Mouse (Mus musculus) layer of hippocampus, adult 9-11 months (tissue): ENCODE results near the gene Gm10197.

Experiments
- DNase-seq: peaks from one replicate; pipeline ENCODE4 v3.0.0; 2022

The Gm10197 gene

DNA sequence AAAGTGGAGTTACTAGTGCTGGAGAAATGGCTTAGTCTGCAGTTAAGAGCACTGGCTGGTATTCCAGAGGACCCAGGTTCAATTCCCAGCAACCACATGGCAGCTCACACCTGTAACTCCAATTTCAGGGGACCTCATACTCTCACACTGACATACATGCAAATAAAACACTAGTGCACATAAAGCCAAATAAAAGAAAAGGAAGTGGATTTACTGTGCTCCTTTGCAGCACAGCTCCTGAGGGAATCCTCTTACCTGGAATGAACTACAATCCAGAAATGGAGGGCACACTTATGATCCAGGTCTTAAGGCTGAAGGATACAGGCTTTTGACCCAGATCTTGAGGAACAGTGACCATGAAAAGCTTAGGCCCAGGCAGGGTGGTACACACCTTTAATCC lies 22.1 kb upstream of the Gm10197 start:
- no peak for DNase-seq

DNA sequence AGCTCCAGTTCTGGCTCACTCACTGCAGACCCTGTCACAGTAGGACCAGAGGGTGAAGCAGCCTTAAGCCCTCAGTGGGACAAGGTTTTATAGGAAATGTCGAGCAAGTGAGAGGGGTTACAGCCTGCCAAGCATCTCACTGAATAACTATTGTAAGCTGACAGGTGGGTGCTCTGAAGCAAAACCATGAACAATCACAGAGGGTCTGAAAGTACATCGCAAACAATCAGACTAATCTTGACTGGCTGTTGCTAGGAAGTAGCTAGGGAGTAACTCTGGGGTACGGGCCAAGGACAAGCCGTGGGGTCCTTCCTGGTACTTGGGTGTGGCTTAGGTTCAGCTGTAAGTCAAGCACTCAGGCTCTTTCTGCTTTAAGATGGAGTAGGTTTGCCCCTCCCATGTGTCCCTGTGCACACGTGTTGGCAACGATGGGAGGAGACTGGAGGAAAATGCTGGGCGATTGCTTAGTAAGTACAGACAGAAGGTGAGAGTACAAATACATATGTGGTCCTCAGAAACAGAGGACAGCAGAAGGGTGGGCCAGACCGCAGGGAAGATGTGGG lies 21.3 kb upstream of the Gm10197 start:
- DNase-seq, result no peak

DNA sequence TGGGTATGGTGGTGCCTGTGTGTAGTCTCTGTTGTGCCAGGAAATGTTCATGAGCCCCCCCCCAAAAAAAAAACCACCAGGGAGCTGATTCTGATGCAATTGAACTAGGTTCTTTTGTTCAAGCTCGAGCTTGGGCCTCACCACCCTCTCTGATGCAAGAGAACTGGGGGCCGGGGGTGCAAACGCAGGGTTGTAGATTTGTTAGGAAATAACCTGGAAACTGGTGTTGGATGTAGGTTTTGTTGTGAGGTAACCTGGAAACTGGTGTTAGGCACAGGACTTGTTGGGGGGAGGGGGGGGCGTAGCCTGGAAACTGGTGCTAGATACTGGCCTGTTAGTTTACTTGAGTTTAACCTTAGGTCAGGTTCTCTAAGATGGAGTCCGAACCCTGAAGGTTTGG lies 20.2 kb upstream of the Gm10197 start:
- DNase-seq, result no peak

DNA sequence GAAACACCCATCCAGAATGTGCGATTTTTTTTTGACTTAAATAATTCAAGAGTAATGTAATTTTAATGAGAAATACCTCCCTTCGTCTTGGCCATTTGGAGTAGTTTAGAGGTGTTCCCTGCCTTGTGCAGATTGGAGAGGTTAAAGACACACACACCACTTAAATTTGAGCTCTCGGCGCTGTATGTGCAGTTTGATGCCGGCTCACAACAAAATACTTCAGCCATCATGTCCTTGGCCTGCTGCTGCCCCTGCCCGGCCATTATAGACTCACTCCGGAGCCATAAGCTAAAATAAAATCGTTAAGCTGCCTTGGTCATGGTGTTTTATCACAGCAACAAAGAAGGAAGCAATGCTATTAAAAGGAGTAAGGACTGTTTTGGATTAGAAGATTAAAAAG lies 19.8 kb upstream of the Gm10197 start:
- DNase-seq, result no peak

DNA sequence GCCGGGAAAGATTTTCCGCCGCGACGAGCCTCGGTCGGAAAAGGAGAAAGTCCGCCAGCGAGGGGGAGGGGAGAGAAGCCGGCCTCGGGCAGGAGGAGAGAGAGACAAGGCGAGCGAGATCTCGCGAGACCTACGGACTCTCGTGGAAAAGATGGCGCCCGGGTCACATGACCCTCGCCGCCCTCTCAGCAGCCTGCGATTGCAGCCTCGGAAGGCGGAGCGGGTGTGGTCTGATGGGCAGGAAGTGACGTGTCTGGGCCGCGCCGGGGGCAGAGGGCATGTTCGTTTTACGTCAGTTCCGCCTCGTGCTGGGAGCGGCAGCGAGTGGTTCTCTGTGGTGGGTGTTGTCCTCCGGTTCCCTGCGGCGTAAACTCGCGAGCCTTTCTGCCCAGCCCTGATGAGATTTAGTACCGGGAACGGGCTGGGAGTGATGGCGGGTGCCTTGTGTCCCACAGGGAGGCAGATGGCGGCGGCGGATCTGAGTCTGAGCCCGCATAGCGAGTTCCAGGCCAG lies 19.0 kb upstream of the Gm10197 start, which contains the start of gene Smndc1:
Smndc1 (minus strand) TSS at position 84 of the 513 bp plus-strand sequence.
- DNase-seq, result peak; percentile 100

DNA sequence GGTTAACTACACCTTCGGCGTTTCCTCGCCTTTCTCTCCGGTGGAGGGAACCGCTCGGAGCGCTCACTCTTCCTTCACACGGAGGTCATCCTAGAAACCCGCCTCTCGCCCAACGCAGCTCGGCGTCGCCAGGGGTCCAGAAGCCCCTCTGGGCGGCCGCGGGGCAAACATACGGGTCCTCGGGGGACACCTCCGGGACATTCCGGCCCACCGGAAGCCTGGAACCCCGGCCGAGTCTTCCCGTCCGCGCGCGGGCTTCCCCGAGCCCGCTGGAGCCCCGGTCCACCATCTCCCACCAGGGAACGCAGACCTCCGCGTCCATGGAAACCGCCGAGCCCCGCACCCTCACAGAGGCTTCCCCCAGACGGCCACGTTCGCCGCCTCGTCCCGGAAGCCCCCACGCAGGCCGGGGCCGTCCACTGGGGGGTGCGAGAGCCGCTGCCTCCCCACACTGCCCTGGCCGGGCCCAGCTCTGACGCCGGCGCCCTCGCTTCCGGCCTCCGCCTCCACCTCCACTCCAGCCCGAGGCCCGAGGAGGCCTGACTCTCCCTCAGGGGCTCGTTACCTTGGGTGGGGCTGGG lies 18.4 kb upstream of the Gm10197 start:
- no peak for DNase-seq

DNA sequence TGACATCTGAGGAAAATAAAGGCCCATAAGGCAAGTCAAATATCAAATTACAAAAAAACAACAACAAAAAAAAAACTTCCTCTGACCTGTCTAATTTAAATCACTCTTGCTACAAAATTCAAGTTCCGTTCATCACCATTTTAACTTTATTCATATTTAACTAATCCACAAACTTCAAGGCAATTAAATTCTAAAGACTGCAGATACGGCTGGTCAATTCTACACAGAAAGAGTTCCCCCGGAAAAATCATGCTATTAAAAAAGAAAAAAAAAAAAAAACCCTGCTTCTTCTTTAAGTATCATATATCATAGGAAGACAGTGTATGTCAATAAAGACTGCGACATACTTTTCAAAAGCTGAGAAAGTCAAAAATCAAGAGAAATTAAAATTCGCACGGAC lies 17.9 kb upstream of the Gm10197 start:
- DNase-seq, result no peak

DNA sequence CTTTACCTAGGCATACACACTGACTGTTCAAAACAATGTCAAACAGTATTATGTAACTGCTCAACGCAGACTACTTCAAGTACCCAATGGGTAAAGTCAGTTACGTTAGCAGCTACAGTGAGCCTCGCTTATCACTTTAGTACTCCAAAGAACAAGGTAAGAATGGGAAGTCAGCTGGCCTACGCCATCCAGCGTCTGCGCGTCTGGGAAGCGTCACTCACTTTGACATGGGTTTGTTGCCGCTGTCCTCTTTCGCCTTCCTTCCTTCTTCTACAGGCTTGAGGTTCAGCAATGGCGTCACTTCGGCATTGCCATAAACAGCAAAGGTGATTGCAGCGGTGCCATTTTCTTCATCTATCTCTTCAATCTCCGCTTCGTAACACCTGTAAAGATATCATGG lies 11.8 kb upstream of the Gm10197 start:
- no peak for DNase-seq

DNA sequence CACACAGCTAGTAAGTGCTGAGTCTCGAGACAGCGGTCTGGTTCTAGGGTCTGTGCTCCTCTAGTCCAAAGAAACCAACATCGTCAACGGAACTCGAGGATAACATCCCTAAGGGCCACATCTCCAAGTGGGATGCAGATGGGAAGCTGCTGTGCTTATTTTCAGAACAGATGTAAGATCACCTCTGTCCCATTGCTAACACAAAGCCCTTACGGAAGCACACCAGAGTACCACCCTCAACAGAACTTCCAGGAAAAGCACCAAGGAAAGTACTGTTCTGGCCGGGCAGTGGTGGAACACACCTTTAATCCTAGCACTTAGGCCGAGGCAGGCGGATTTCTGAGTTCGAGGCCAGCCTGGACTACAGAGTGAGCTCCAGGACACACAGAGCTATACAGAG lies 6.9 kb upstream of the Gm10197 start:
- no peak for DNase-seq

DNA sequence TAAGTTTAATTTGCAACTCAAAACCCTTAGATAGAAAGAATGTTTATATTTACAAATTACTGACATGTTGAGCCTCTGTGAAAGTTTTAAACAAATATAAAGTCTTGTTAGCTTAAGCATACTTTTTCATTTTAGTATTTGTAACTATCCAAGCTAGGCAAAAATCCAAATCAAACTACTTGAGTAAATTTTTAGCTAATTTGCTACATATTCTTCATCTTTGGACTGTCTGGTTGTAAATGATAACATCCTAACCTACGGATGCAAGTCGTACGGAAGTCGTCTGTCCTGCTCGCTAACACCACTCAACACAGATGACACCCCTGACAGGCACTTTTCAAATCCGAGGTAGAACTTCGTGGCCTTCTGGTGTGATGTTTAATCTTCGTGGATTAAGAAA lies 6.1 kb upstream of the Gm10197 start:
- no peak for DNase-seq

DNA sequence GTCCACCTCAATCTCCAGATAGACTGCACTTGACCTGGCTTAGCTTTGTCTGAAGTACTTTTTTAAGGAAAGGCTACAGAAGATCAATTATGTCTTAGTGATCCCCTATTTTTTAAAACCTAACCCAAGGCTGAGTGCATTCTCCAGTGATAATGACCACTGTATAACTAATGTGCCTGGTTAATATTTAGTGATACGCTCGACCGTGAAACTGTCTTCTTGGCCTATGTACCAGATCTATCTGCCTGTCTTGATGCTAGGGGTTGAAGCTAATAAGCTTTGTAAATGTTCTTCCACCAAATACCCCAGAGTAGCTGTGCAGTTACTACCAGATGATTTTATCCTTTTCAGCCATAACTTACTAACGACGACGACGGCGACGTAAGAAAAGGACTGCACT lies 4.2 kb upstream of the Gm10197 start:
- no peak for DNase-seq

DNA sequence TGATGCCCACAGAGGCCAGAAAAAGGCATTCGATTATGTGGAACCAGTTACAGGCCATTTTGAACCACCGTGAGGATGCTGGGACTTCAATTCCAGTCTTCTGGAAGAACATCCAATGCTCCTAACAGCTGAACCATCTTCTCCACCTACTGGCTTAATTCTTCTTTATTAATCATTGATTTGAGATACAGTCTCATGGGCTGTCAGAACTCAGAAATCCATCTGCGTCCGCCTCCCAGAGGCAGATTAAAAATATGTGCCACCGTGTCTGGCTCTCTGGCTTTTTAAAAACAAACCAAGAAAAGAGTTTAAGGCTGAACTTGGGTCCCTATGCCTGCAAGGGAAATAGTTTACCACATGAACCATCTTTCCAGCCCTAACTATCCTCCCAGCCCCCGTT lies 3.7 kb upstream of the Gm10197 start:
- DNase-seq, result no peak

DNA sequence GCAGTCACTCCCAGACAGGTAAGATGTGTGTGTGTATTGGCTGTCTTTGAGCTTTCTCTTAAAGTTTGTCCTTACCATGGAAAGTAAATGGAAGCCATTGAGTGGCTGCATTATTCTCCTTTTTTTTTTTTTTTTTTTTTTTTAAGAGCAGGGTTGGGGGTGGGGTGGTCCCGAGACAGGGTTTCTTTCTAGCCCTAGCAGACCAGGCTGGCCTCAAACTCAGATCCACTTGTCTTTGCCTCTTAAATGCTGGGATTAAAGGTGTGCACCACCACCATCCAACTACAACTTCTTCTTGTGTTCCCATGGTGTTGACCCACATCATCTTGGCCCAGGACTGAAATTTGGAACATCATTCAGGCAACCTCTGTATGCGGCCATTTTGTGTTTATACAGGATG lies 2.0 kb upstream of the Gm10197 start:
- no peak for DNase-seq

DNA sequence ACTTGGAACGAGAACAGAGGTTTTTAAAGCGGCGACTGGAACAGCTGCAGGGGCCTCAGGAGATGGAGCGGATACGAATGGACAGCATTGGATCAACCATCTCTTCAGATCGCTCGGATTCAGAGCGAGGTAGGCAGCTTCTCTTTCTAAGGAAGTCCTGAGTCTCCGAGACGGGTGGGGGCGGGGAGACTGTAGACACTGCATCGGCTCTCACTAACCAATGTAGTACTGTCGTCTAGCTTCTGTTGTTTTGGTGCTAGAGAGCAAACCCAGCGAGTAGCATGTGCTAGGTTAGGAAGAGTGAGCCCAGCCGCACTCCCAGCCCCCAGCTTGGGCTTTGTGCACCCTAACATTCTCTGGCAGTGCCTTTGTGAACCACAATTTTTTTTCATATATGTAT lies 1.3 kb downstream of the Gm10197 start:
- no peak for DNase-seq

DNA sequence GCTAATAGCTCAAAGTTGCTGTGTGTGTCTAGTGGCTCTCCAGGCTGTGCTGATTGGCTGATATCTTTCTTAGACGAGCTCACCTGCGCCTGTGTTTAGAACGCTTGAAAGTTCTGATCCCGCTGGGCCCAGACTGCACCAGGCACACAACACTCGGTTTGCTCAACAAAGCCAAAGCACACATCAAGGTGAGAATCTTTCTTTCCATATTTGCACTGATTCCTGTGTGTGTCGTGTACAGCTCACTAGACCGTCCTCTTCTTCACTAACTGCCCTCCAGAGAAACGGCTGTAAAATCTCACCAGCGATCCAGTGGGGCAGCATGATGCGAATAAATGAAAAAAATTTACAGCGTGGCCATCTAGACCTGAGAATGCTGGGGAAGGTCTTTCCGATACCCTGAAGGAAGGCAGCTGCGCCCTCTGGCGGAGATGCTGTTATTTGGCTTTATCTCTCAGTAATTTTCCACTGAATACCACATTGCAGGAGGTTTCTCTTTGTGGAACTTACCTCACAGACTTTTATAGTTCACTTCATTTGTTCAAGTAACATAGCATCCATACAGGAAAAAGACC lies 2.0 kb downstream of the Gm10197 start:
- DNase-seq, result peak; percentile 72

DNA sequence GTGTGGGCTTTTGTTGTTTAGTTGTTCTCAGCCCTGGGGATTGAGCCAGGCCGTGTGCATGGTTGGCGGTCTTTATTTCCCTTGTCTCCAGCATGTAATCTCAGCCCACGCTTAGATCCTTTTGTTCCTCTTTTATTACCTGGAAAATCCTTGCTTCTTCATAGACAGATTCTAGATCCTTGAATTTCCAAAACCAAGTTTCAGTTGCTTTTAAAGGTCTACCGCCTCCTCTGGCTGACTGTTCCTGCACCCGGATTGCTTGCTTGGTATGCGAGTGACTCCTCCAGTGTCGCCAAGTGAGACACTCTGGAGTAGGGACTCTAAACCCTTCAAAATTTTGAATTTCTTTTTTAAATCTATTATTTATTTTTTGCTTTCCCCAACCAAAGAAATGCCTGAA lies 4.7 kb downstream of the Gm10197 start:
- no peak for DNase-seq

DNA sequence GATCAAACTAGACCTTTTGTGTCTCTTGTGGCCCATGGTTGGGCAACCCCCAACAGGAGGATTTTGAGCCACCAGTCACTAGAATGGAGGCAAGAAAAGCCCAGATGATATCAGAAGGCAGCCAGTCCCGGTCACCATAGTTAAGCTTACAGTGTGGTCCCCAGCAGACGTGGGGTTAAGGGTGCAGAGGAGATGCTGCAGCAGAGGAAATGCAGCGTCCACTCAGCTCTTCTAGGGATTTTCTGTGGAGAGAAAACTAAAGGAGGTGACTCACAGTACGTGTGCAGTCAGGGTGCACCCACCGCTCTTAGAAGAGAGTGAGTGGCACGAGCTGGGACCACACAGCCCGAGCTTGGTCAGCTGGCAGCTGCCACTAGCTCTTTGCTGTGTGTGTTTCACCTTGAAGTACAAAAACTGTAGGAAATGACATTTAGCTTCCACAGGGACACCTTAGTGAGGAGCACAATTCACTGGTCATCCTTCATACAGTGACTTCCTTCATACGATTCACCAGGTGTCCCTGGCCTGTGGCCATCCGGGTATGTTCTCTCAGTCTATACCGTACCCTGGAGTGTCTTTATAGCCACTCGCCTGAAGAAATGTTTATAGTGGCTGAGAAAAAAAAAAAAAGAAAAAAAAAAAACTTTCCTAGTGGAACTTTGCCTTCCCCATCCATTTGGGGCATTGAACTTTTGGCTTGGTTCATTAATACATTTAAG lies 5.3 kb downstream of the Gm10197 start:
- no peak for DNase-seq

DNA sequence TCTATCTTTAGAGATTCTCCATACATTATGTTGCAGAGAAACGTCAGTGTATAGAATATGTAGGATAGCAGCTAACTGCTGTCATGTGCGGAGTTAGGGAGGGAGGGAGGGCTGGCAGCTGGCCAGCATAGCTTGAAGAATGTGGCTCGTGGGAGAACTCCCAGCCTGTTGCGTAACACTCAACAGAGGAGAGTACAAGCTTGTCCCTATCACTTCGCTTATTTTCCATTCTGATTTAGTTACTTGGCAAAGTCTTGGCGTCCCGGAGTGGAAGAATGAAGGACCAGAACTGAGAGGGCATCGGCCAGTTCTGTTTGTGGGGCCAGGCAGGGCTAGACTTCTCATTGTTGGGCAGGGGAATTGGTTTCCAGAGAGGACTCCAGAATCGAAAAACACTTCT lies 6.6 kb downstream of the Gm10197 start:
- DNase-seq, result peak; percentile 56

DNA sequence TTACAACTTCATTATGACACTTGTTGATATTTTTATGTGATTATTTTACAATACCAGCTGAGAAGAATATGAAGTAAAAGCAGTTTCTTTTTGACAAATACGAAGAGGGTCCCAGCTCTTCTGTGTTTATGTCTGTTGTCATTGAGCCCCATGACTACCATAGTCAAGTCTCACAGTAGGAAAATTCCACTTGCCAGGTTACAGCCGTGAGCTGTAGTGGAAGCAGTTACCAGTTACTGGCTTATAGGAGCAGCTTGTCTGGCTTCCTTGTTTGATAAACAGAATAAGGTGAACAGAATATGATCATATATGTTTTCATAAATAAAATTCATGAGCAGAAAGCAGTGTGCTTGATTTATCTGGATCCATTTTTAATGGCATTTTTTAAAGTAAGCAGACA lies 7.0 kb downstream of the Gm10197 start:
- no peak for DNase-seq

DNA sequence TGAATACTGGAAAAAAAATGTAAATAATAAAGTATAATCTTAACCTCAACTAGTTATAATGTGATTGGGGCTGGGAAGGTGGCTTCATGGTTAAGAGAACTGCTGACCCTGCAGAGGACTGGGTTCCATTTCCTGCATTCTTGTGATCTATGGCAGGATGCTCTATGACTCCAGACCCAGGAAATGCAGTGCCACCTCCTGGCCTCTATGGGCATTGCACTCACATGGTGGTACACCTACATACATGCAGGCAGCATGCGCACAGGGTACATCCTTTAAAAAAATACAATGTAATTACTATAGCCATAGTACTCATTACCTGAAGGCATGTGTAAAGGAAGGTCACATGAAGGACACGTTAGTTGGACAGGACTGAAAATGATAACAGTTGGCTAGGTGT lies 8.6 kb downstream of the Gm10197 start:
- DNase-seq, result no peak

DNA sequence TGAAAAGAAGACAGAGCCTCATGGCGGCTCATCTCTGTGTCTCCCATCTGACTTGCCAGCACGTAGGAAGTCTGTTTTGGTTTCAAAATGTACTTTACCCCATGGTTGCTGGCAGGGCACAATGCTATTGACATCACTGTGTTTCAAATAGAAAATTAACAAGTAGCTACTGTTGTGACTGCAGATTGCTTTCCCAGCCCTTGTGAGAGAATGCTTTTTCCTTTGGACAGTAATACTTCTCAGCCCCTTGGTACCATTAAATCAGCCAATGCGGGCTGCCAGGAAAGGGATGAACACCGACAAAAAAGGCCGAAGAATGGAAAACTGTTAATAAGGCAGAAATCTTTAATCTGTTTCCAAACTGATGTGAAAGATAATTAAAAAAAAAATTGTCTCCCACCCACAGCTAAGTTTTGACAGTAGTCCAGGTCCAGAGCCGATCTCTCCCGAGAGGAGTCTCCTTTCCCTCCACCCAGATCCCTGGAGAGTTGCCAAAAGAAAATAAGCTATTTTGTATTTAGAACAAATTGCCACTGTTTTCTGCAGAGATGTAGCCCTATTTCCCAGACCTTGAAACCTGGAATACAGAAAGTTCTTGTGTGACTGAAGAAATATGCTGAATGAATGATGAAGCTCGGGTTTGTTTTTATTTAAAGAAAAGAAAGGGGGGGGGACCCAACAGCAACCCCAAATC lies 11.2 kb downstream of the Gm10197 start:
- DNase-seq, result peak; percentile 88

DNA sequence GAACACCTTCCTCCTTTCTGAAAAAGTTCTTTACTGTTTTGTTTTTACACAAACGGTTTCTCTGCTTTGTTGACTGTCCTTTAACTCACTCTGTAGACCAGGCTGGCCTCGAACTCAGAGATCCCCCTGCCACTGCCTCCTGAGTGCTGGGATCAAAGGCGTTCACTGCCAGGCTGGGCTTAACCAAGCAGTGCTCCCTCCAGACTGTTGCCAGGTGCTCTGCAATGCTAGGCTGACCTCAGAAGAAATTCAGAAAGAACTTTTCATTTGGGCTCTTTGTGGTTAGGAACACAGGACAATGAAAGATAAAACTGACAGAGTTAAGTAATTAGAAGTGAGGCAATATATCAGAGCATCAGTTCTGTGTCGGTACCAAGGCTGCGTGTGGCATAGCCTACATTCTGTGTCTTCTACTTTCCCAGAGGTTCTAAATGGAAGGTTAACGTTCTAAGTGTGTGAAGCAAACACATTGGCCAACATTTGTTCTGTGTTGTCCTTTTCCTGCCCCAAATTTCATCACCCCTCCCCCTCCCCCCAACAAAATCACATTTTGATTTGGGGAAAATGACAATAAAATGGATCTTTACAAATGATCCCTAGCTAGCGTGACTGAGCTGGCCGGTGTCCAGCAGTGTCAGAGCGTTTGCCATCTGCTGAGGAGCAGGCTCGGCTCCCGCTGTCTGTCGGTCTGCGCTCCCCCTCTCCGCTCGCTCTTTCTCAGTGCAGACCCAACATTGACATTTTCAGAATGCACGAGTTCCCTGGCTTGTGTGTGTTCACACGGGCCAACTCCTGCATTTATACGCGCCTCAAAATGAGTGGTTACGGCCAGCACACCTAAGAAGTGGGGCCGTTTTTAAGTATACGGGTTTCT lies 12.2 kb downstream of the Gm10197 start:
- peak; percentile 78 for DNase-seq
